Mouse (Mus musculus): ENCODE data around the gene Ncapd2.

DNA sequence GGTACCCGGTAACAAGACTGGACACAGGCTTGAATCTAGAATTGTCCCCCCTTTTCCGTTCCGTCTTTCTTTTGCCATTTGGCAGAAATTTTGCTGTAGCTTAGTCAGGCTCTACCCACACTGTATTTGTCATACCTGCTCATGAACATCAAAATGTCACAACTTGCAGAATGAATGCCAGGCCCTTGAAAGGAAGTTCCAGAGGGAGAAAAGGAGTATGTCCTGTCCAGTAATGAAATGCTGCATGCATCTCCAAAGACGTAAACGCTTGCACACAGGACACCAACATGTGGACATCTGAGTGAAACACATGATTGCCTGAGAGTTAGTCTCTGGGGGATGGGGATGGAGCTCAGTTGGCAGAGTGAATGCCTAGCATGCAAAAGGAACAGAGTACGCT, 22.2 kb upstream of the Ncapd2 start:
- TF ChIP-seq EP300 (IDR thresholded peaks at IDR 0.05; ENCODE audit: insufficient read depth, low read depth, low read length) = no peak
- no peak for TF ChIP-seq CTCF (IDR thresholded peaks at IDR 0.05; ENCODE audit: low read depth, low read length)

Data from ES-Bruce4 (cell line).